Mouse (Mus musculus) E14TG2a.4 (cell line): Measurements from ENCODE around the gene Lix1.

ENCODE experiments used
- CTCF ChIP-seq: conservative IDR thresholded peaks from 2 replicates; pipeline ENCODE4 v1.5.1; 2014; ENCODE audit warnings: low read length
- POU5F1 ChIP-seq: IDR thresholded peaks from 2 replicates; pipeline ENCODE4 v1.6.1; 2014; ENCODE audit warnings: low read length, borderline replicate concordance

GRCm38 (mm10) chr17:17373550-17373917, 28.9 kb upstream of the Lix1 start:
- TF ChIP-seq CTCF (no peak), POU5F1 (no peak)
